Mouse (Mus musculus) erythroblast, embryonic 14.5 days (primary cell): Measurements from ENCODE around the gene Tekt5.

Experiments
- GATA1 ChIP-seq: IDR thresholded peaks from 2 replicates; pipeline ENCODE4 v1.6.1; 2012; ENCODE audit warnings: low read length, inconsistent platforms, mixed read lengths
- TAL1 ChIP-seq: IDR thresholded peaks from 3 replicates; pipeline ENCODE4 v1.6.1; 2012; ENCODE audit warnings: low read length, inconsistent platforms, mixed read lengths

DNA sequence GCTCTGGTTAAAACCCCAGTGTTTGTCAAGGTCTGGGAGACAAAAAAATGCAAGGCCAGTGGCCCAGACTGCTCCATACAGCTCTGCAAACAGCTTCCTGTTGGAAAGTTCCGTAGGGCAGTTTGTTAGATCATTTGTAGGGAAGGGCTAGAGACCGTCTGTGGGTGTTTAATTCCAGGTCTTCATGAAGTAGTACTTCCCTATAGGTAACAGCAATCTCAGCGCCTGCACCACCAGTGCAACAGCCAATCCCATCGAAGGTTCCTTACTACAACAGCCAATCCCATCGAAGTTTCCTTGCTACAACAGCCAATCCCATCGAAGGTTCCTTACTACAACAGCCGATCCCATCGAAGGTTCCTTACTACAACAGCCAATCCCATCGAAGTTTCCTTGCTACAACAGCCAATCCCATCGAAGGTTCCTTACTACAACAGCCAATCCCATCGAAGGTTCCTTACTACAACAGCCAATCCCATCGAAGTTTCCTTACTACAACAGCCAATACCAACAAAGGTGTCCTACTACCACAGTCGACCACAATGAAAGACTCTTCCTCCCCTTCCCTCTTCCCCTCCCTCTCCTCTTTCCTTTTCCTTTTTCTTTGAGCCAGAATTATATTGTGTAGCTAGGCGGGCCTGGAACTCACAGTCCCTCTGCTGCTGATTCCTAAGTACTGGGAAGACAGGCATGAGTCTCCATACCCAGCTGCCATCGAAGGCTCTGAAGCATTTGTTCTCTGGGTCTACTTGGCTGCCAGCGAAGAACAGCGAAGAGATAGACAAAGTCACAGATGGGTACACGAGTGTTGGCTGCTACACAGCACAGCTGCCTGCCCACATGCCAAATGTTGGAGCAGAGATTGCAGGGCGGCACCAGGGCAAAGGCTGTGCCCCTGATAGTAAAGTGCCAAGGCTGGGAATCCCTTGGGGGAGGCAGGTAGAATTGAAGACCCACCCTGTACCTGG lies 58.6 kb downstream of the Tekt5 start:
- TF ChIP-seq GATA1 (no peak), TAL1 (no peak)
